Mouse (Mus musculus) adrenal gland, postnatal 10 days (tissue): ENCODE measurements around the gene Tmem131l. TPM values are rescaled to one million over a fixed set of nuclear protein-coding genes. Genes with fewer than 3 reads are reported as not detected.

ENCODE experiments used
- DNase-seq: peaks from one replicate; pipeline ENCODE4 v3.0.0; 2021; ENCODE audit warnings: mixed read lengths
- total RNA-seq, 2 experiments: library from RNA; stranded (reverse); gene quantifications; 2 replicates each; pipeline ENCODE4 v1.2.3; 2021

Gene Tmem131l
- total RNA-seq, 2 experiments from 2014 or later = 44.9 to 61.7 TPM

- DNase-seq = no peak
Observed at GRCm38 (mm10) chr3:83864064-83864548, 175.9 kb downstream of the Tmem131l start.

GRCm38 (mm10) chr3:83862956-83863355, 177.0 kb downstream of the Tmem131l start:
- peak; percentile 75 for DNase-seq

GRCm38 (mm10) chr3:83859595-83859994, 180.4 kb downstream of the Tmem131l start:
- peak; percentile 20 for DNase-seq

- DNase-seq = no peak
Observed at GRCm38 (mm10) chr3:83859071-83859470, 180.9 kb downstream of the Tmem131l start.

DNA sequence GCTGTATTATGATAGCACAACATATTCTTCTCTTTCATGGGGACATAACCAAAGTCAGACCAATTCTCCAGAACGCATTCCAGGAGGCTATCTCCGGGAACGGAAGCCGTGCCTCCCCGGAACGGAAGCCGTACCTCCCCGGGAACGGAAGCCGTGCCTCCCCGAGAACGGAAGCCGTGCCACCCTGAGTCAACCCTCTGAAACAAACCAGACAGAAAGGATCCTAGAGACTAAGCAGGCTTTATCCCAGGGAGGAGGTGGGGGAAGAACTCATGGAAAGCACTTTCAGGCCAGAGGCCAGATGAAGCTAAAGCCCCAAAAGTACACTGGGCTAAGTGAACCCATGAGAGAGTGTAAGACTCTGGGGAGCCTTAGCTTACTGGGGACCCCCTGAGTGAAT, 182.4 kb downstream of the Tmem131l start:
- no peak for DNase-seq

GRCm38 (mm10) chr3:83855643-83856042, 184.3 kb downstream of the Tmem131l start:
- no peak for DNase-seq

DNA sequence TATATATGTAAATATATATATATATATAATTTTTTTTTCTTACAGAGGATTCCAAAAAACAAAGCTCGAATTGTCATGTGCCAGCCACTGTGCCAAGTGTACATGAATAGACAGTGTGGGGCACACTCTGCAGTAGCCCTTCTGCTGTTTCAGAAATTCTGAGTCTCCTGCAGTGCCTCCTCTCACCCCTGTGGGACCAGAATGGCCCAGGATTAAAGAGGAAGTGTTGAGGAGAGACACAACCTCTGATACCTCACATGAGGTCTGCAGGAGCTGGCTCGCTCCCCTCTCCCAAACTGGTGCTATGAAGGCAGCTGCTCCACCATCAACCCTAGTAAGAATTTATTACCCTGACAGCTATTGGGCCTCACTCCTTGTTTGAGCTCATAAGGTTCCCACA, 190.6 kb downstream of the Tmem131l start:
- no peak for DNase-seq

Other genes with a start within 250 kb of the Tmem131l start
- 1 to 10 TPM; 2.6 to 2.7 TPM for gene Tlr2, start 198.4 kb downstream of the Tmem131l start, total RNA-seq
- 10 to 100 TPM; 25.2 to 26.5 TPM for gene Mnd1, start 115.6 kb upstream of the Tmem131l start, total RNA-seq
- gene Gm6525, start 133.9 kb upstream of the Tmem131l start, total RNA-seq = under 1 TPM; 0.67 to 0.69 TPM